Mouse (Mus musculus) kidney, adult 2 months (tissue): Measurements from ENCODE around the gene Lins1. TPM values are rescaled to one million over a fixed set of nuclear protein-coding genes. Genes with fewer than 3 reads are reported as not detected.

Experiments used
- DNase-seq: peaks from one replicate; pipeline ENCODE4 v3.0.0; 2021
- H3K27ac ChIP-seq: fragments of 200-500 bp; 2 replicates; pipeline ENCODE4 v1.5.1; 2012; ENCODE audit warnings: low read depth, low read length, control low read depth, inconsistent platforms; ENCODE audit not compliant: insufficient read depth
- H3K27me3 ChIP-seq: fragments of 200-500 bp; replicated peaks from 2 replicates; pipeline ENCODE4 v1.6.1; 2012; ENCODE audit warnings: mild to moderate bottlenecking, moderate library complexity, low read length, inconsistent platforms; ENCODE audit not compliant: control insufficient read depth, insufficient read depth
- H3K36me3 ChIP-seq: fragments of 200-500 bp; 2 replicates; pipeline ENCODE4 v1.6.1; 2012; ENCODE audit warnings: mild to moderate bottlenecking, moderate library complexity, low read length, inconsistent platforms; ENCODE audit not compliant: control insufficient read depth, insufficient read depth
- H3K4me1 ChIP-seq: fragments of 200-500 bp; 2 replicates; pipeline ENCODE4 v1.6.1; 2011; ENCODE audit warnings: low read length; ENCODE audit not compliant: control insufficient read depth, insufficient read depth
- H3K4me3 ChIP-seq: fragments of 200-500 bp; 2 replicates; pipeline ENCODE4 v1.5.1; 2011; ENCODE audit warnings: mild to moderate bottlenecking, low read depth, low read length, control low read depth; ENCODE audit not compliant: insufficient read depth
- CTCF ChIP-seq: fragments of 200-500 bp; conservative IDR thresholded peaks from 2 replicates; pipeline ENCODE4 v1.5.1; 2011; ENCODE audit warnings: low read depth, mild to moderate bottlenecking, control low read depth, low read length, moderate library complexity, mixed read lengths; ENCODE audit not compliant: insufficient read depth, insufficient read length
- POLR2A ChIP-seq: fragments of 200-500 bp; IDR thresholded peaks from one replicate; pipeline ENCODE4 v1.6.1; 2011; ENCODE audit warnings: low read depth, low read length, control low read depth
- WGBS: fragments of 180-500 bp; shearing (Covaris S2); methylation state at CpG from one replicate; pipeline ENCODE4 v1.1.7; 2018; 5-methylcytosine and 5-hydroxymethylcytosine counted together
- polyA plus RNA-seq: library from polyadenylated mRNA; depleted of rRNA; stranded (reverse); fragments of >200 nt; gene quantifications from 2 replicates; pipeline ENCODE4 v1.2.3, GENCODE M21; 2012

Lins1 gene
- polyA plus RNA-seq, 1 experiment = 4.8 TPM

DNA sequence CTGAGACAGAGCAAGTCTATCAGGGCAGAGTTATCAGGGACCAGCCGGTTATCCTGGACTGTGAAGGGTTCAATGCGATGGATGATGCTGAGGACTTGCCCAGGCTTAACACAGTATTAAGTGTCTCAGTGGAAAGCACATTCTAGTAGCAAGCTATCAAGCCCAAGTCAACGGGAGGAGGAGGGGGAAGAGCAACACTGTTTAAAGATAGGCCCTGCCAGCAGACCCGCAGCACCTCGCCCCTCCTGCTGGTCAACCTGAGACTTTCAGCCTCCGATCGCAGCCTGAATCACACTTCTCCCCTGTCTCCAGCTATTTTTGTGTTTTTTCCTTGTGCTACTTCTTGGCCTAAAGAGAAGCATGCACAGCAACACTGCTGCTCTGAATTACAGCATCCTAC is 29.4 kb upstream of the Lins1 start:
- DNase-seq = no peak
- 70% methylated on average over 7 of the region's 7 CpGs for WGBS
- Histone ChIP-seq H3K4me3 (no peak overlapping the region), H3K4me1 (peaks cover 3% of the 10 kb centered on the region; the same call in 1 of the 2 replicates), H3K27ac (no peak overlapping the region), H3K36me3 (no peaks in the 10 kb centered on the region), H3K27me3 (no peaks in the 10 kb centered on the region; the same call in 1 of the 2 replicates)
- TF ChIP-seq POLR2A (no peak), CTCF (no peak)

DNA sequence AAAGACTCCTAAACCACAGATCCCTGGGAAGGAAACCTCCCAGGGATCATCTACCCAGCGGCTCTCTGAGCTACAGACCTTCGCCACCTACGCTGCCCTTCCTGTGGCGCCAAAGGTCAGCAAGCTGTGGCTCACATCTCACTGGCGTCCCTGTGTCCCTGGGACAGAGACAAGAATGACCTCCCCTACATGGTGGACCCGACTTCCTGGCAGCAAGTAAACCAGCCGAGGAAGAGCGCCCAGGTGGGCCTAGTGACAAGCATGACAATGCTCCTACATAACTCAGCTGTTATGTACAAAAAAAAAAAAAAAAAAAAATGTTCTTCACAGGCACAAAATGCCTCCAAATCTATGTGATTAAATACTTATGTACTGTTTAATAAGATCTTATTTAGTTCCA is 28.7 kb upstream of the Lins1 start:
- TF ChIP-seq POLR2A (no peak), CTCF (no peak)
- 59% methylated on average over 8 of the region's 8 CpGs for WGBS
- H3K27ac ChIP-seq = no peak overlapping the region
- H3K36me3 ChIP-seq = no peaks in the 10 kb centered on the region
- peaks cover 3% of the 10 kb centered on the region; the same call in 1 of the 2 replicates for H3K4me1 ChIP-seq
- no peak for DNase-seq
- no peaks in the 10 kb centered on the region; the same call in 1 of the 2 replicates for H3K27me3 ChIP-seq
- H3K4me3 ChIP-seq = no peak overlapping the region

DNA sequence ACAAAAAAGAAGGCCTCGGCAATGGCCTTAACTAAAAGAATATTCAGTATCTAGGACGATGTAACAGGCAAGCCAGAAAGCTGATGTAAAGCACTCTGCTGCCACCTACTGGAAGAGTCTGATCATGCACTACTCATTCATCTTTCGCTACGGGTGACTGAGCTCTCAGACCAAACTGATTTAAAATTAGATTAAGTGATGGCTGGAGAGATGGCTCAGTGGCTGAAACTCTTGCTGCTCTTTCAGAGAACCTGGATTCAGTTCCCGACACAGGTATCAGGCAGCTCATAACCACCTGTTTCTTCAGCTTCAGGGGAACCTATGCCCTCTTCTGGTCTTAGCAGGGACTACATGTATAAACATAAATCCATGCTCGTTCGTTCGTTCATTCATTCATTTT is 28.1 kb upstream of the Lins1 start:
- WGBS = 11% methylated on average over 8 of the region's 8 CpGs
- peak overlapping the region; percentile 19 for H3K4me3 ChIP-seq

DNA sequence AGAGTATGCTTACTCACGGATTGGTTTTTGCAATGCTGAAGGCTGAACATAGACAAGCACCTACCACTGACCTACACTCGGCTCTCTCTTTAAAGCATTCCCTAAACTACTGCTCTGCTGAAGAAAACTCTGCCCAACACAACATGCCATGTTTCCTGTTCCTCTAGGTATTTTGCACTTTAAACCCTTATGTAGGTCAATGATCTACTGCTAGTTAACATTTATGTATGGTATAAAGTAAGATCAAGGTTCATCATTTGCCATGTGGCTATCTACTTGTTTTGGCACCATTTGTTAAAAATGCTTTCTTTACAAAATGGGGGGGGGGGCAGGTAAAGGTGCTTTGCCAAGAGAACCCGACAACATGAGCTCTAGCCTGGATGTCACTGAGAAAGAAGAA is 26.1 kb upstream of the Lins1 start:
- no peak overlapping the region for H3K4me3 ChIP-seq
- TF ChIP-seq CTCF (no peak), POLR2A (no peak)
- H3K27me3 ChIP-seq = no peaks in the 10 kb centered on the region; the same call in 1 of the 2 replicates
- peak; percentile 31 for DNase-seq
- H3K36me3 ChIP-seq = no peaks in the 10 kb centered on the region
- no peak overlapping the region for H3K27ac ChIP-seq
- peaks cover 3% of the 10 kb centered on the region; the same call in 1 of the 2 replicates for H3K4me1 ChIP-seq
- WGBS = 70% methylated on average over 3 of the region's 3 CpGs

More for the DNA sequence above, 28.1 kb upstream of the Lins1 start:
- Histone ChIP-seq H3K27me3 (no peaks in the 10 kb centered on the region; the same call in 1 of the 2 replicates), H3K4me1 (peaks cover 3% of the 10 kb centered on the region; the same call in 1 of the 2 replicates), H3K27ac (no peak overlapping the region), H3K36me3 (no peaks in the 10 kb centered on the region)
- peak; percentile 85 for DNase-seq
- TF ChIP-seq CTCF = peak; percentile 65
- no peak for TF ChIP-seq POLR2A

DNA sequence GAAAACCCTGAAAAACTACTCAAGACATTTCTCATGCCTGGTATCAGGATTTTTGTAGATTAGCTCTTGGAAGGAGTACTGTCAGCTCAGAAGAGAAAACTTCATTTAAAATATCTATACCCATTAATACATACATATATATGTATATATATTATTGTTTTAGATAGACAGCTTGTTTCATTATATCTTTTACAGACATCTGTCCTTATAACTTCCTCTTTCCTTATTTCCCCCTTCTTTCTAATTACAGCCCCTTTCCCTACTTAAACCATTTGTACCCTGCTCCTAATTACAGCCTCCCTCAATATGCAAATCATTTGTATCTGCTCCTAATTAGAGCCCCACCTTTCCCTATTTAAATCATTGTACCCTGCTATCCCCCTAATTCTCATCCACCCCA is 22.6 kb upstream of the Lins1 start:
- Histone ChIP-seq H3K27me3 (no peaks in the 10 kb centered on the region), H3K27ac (no peak overlapping the region), H3K4me1 (peaks cover 3% of the 10 kb centered on the region; the same call in 1 of the 2 replicates), H3K4me3 (no peak overlapping the region), H3K36me3 (peaks cover 3% of the 10 kb centered on the region)
- no peak for TF ChIP-seq POLR2A
- TF ChIP-seq CTCF = no peak
- DNase-seq = no peak

DNA sequence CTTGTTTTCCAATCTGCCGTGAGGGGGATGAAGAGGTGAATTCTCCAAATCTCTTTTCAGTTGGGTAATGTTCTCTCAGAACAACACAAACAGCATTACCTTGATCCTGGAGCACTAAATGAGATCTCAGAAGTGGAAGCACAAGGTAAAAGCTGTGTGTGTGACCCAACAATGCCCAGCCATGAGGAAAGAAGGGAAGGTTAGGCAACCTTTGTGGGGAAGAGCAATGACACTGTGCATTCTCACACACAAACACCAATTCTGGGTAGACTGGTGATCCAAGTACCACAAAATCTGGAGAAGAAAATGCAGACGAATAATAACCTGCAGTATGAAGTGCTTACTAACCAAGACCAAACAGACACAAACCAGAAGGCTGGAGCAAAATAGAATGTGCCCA is 13.9 kb upstream of the Lins1 start:
- Histone ChIP-seq H3K36me3 (peaks cover 5% of the 10 kb centered on the region), H3K4me3 (no peak overlapping the region), H3K27ac (no peak overlapping the region), H3K27me3 (no peaks in the 10 kb centered on the region), H3K4me1 (no peaks in the 10 kb centered on the region)
- 91% methylated on average over 2 of the region's 2 CpGs for WGBS
- no peak for TF ChIP-seq CTCF
- no peak for TF ChIP-seq POLR2A
- DNase-seq = no peak

DNA sequence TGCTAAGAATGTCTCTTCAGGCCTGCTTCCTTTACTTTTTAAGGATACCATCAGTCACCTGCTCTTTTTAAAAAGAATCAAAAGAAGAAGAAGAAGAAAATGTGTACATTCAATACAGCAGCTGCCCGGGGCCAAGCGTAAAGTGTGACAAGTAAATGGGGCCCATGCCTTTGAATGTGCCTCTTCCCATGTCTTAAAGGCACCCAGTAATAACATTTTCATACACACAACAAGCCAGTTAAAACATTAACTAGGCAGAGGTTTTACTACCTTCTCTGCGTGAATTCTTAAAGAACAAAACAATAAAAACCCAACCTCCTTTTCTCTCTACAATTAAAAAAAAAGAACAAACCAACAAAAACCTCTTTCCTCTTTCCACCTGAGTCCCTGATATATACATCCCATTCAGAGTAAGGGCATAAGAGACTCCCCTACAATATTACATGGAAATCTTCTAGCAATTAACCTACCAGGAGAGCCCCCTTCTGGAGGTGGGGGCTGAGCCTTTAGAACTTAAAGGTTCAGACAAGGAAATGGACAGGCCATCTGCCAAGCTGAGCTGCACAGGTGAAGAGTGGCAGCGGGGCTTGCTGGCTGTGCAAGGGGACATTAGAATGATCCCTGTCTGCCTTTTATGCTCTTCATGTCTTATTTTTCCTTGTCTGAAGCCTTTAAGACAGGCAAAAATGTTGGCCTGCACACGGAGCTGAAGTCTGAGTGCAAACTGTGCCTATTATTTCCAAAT is 7.4 kb upstream of the Lins1 start:
- H3K36me3 ChIP-seq = peaks cover 2% of the 10 kb centered on the region; the same call in 1 of the 2 replicates
- DNase-seq = no peak
- no peak overlapping the region for H3K4me3 ChIP-seq
- no peak overlapping the region for H3K27ac ChIP-seq
- H3K4me1 ChIP-seq = no peaks in the 10 kb centered on the region
- WGBS = 62% methylated on average over 5 of the region's 5 CpGs
- no peak for TF ChIP-seq CTCF
- no peak for TF ChIP-seq POLR2A
- H3K27me3 ChIP-seq = no peaks in the 10 kb centered on the region

DNA sequence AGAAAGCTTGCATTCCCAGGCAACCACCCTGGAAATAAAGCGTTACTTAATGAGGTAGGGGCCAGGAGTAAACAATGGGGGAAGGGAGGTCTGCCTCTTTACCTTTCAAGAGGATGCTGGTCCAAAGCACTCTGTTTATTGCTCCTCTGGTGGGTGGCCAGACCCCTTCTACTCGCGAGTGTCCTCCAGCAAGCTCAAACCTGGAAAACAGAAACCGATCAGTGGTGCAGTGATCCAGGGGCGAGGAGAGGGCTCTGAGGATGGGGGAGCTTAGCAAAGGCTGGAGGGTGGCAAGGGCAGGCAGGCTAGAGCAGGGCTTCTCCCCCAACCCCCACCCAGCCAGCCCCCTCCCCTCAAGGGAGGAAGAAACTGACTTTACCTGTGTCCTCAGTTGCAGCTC is 968 bp upstream of the Lins1 start:
- 3% methylated on average over 5 of the region's 5 CpGs for WGBS
- Histone ChIP-seq H3K4me3 (peak overlapping the region; percentile 79), H3K36me3 (no peaks in the 10 kb centered on the region; the same call in 1 of the 2 replicates), H3K27me3 (no peaks in the 10 kb centered on the region), H3K4me1 (no peaks in the 10 kb centered on the region; the same call in 1 of the 2 replicates), H3K27ac (no peak overlapping the region)
- DNase-seq = no peak
- TF ChIP-seq CTCF (no peak), POLR2A (no peak)
